Mouse (Mus musculus): ENCODE measurements at regions not wholly inside any gene's neighbourhood (a gene's known extent, or its start where the extent isn't known, plus 50 kb on each side); places are given as distances from the start of the nearest gene placed in this dataset.

- TF ChIP-seq CTCF (IDR thresholded peaks at IDR 0.05; ENCODE audit: insufficient read depth, low read depth, low read length): no peak
- TF ChIP-seq POLR2A (IDR thresholded peaks at IDR 0.05; ENCODE audit: insufficient read depth, low read depth, low read length): no peak
Measured at GRCm38 (mm10) chr6:50780677-50781076, 126.4 kb upstream of the Npvf start.
